Mouse (Mus musculus) forebrain, embryonic 14.5 days (tissue): ENCODE measurements at regions not wholly inside any gene's neighbourhood (a gene's known extent, or its start where the extent isn't known, plus 50 kb on each side); places are given as distances from the start of the nearest gene placed in this dataset.

Source experiments
- ATAC-seq: fragments of 200-750 bp; cut with Nextera tagmentation; 2 replicates; pipeline ENCODE4 v1.8.0; 2017; ENCODE audit warnings: mild to moderate bottlenecking, moderate library complexity
- DNase-seq: peaks from one replicate; pipeline ENCODE4 v3.0.0-alpha.2; 2015; ENCODE audit warnings: low spot score
- H3K27ac ChIP-seq: fragments of 300-500 bp; sonication (generic); 2 replicates; pipeline ENCODE4 v1.5.1; 2014; ENCODE audit warnings: low read depth, mild to moderate bottlenecking, control low read depth, low read length, moderate library complexity
- H3K27me3 ChIP-seq: fragments of 300-500 bp; sonication (generic); replicated peaks from 2 replicates; pipeline ENCODE4 v1.6.1; 2014; ENCODE audit warnings: low read length, control low read depth, mixed read lengths; ENCODE audit not compliant: control insufficient read depth, insufficient read depth
- H3K36me3 ChIP-seq: fragments of 300-500 bp; sonication (generic); 2 replicates; pipeline ENCODE4 v1.6.1; 2014; ENCODE audit warnings: low read length, control low read depth; ENCODE audit not compliant: control insufficient read depth, insufficient read depth
- H3K4me1 ChIP-seq: fragments of 300-500 bp; sonication (generic); 2 replicates; pipeline ENCODE4 v1.6.1; 2014; ENCODE audit warnings: antibody characterized with exemption, low read length, control low read depth; ENCODE audit not compliant: control insufficient read depth, insufficient read depth
- H3K4me2 ChIP-seq: fragments of 300-500 bp; sonication (generic); 2 replicates; pipeline ENCODE4 v1.6.1; 2014; ENCODE audit warnings: mild to moderate bottlenecking, control low read depth, low read length
- H3K4me3 ChIP-seq: fragments of 300-500 bp; sonication (generic); 2 replicates; pipeline ENCODE4 v1.5.1; 2014; ENCODE audit warnings: low read depth, low read length, control low read depth
- H3K9ac ChIP-seq: fragments of 300-500 bp; sonication (generic); 2 replicates; pipeline ENCODE4 v1.6.1; 2014; ENCODE audit warnings: mild to moderate bottlenecking, low read length, control low read depth, moderate library complexity
- H3K9me3 ChIP-seq: fragments of 300-500 bp; sonication (generic); replicated peaks from 2 replicates; pipeline ENCODE4 v1.6.1; 2016; ENCODE audit warnings: low read length, control low read depth, mixed read lengths; ENCODE audit not compliant: control insufficient read depth
- WGBS: fragments of 180-500 bp; shearing (Covaris S2); extraction: QIAGEN DNeasy Blood & Tissue Kit; methylation state at CpG from one replicate; pipeline ENCODE4 v1.1.7; 2014; 5-methylcytosine and 5-hydroxymethylcytosine counted together

DNA sequence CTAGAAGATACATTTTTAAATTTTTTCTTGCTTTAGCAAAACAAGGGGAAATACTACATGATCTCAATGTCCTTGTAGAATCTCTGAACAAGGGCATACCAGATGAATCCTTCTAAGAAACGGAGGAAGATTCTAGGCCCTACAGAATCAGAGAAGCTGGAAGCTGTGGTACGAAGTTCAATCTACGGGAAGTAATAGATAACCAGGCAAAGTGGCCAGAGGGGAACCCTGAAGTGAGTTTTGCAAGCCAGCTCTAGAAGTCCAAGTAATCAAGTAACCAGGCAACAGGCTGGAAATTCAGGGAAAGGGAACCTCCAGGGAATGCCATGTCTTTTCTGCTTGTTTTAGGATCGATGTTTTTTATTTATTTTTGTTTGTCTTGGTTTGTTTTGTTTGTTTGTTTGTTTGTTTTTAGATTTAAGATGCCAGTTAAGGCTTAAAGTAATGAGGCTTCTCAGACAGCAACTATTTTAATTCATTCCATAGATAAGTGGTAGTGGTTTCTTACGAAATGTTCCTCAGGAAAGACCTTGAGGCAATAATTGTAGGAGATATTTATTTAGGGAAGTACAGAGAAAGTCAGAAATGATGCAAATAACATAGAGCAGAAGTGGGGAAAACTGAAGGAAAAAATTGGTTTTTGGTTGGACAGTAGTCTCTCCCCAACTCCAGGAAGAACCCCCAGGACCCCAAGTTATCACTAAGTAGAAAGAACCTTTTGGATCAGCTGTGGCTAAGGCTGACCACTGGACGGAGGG is 420.7 kb downstream of the Lipi start:
- DNase-seq, result no peak
- no peaks in the 10 kb centered on the region for H3K27me3 ChIP-seq

DNA sequence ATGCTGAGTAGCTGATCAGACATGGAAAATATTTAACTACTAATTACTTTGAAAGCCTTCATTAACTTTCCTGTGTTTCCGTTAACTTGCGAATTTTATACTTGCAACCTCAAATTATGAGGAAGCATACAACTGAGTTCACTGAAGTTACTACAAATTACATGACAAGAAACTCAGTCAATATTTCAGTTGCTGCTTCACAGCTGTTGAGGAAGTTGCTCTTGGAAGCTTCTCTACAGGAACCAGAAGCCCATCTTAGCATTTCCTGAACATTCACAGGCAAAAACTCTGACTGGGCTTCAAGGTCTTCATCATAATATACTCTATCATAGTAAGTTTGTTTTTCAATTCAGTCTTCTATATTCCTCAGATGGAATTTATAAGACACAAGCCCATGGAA is 426.1 kb downstream of the Lipi start:
- H3K4me3 ChIP-seq, result no peak overlapping the region
- no peak overlapping the region for H3K27ac ChIP-seq
- H3K36me3 ChIP-seq, result no peaks in the 10 kb centered on the region
- H3K9ac ChIP-seq, result no peak overlapping the region
- H3K9me3 ChIP-seq, result no peaks in the 10 kb centered on the region
- 96% methylated on average over 2 of the region's 2 CpGs for WGBS
- DNase-seq (no peak), ATAC-seq (no peak)
- no peaks in the 10 kb centered on the region for H3K4me1 ChIP-seq
- H3K27me3 ChIP-seq, result no peaks in the 10 kb centered on the region
- H3K4me2 ChIP-seq, result no peak overlapping the region

More for the DNA sequence above, 420.7 kb downstream of the Lipi start:
- 86% methylated on average over 6 of the region's 6 CpGs for WGBS
- H3K4me3 ChIP-seq, result no peak overlapping the region
- H3K4me2 ChIP-seq, result no peak overlapping the region
- no peaks in the 10 kb centered on the region for H3K4me1 ChIP-seq
- no peaks in the 10 kb centered on the region for H3K36me3 ChIP-seq
- H3K9me3 ChIP-seq, result no peaks in the 10 kb centered on the region
- H3K27ac ChIP-seq, result no peak overlapping the region
- no peak overlapping the region for H3K9ac ChIP-seq
- no peak for ATAC-seq

DNA sequence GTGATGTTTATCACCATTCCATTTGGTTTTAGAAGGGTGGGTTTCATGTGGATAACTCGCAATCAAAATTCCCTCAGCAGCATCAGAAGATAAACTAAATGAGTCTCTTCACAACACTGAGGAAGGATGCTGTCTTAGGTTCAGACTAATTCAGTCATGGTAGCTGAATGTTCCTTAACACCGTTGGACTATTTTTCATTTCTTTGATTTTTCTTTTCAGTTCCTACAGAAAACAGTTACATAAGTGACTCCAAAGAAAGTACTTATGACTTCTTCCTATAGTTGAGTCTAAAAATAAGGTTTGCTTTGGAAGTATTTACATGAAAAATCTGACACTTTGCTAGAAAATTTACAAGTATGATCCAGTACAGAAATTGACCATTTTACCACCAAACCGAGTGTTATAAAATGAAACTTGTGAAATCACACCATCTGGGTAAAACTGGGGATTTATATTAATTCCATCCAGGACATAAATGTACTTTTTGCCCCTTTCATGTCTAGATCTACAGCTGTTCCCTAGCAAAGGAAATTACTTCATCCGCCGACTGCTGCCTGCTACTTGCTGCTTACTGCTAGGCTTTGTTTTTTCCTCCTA is 430.3 kb downstream of the Lipi start:
- Histone ChIP-seq H3K36me3 (no peaks in the 10 kb centered on the region), H3K9ac (no peak overlapping the region), H3K4me1 (no peaks in the 10 kb centered on the region), H3K9me3 (no peaks in the 10 kb centered on the region), H3K4me2 (no peak overlapping the region), H3K27ac (no peak overlapping the region), H3K4me3 (no peak overlapping the region), H3K27me3 (no peaks in the 10 kb centered on the region)
- no peak for DNase-seq
- ATAC-seq, result no peak
- 89% methylated on average over 5 of the region's 5 CpGs for whole genome bisulfite sequencing
